In the genomic region with DNA sequence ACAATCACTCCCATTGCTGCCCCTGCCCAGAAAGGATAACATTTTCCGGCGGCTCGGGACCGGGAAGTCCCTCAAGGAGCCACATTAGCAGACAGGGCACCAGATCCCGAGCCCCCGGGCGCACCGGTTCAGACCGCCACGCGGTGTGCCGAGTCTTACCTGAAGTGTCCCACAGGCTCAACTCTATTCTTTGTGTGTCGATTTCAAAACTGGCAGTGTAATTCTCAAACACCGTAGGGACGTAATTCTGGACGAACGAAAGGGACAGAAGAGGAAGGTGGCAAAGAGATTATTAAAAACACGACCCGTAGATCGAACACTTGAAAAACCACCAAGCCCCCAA, we compare ENCODE assay signal across 9 mouse cellular contexts. TPM values are rescaled to one million over a fixed set of nuclear protein-coding genes. Genes with fewer than 3 reads are reported as not detected.
A peak's percentile ranks its signal among the peaks of the same experiment; 100 is the strongest.
DNase-seq lines count a peak whose midpoint lies in the region; ATAC-seq and TF ChIP-seq lines count a peak whose summit lies in the region.
"Had no signal": no experiment of that assay in that cellular context is flagged by ENCODE, and none has a peak within 500 bp of the region (broad histone marks: within the 10 kb centered on the region; RNA-seq: fewer than 3 reads in every experiment).

No protein-coding gene starts in this region.

- peak; percentile 22 for ATAC-seq in kidney, embryonic 14.5 days (ENCODE audit: low FRiP score, low TSS enrichment)
- ATAC-seq in midbrain, embryonic 11.5 days (ENCODE audit: low FRiP score), result peak; percentile 17
- no peak for ATAC-seq in CD4-positive, CD25-positive, alpha-beta regulatory T cell, adult 4 months

- no peaks in the 10 kb centered on the region for H3K9me3 ChIP-seq in kidney, embryonic 14.5 days (ENCODE audit: control insufficient read depth, low read length)
- H3K9me3 ChIP-seq in hindbrain, embryonic 10.5 days, result no peaks in the 10 kb centered on the region
- H3K9me3 ChIP-seq in midbrain, embryonic 11.5 days (ENCODE audit: control insufficient read depth, low read length), result no peaks in the 10 kb centered on the region

- no peak for DNase-seq in kidney, postnatal 25 days
- no peak for DNase-seq in hindbrain, embryonic 10.5 days (ENCODE audit: low spot score)
- peak; percentile 96 for DNase-seq in midbrain, embryonic 11.5 days (ENCODE audit: low spot score, missing footprints)
- no peak for DNase-seq in frontal cortex, postnatal 25 days (ENCODE audit: low spot score in 2 of 2)
- no peak for DNase-seq in gastrocnemius, adult 8-10 months (ENCODE audit: low spot score in 2 of 2)

- under 1% methylated on average over 20 of the region's 20 CpGs for WGBS in kidney, embryonic 14.5 days
- WGBS in bone marrow, adult 2 months, result under 1% methylated on average over 20 of the region's 20 CpGs
- WGBS in hindbrain, embryonic 10.5 days, result under 1% methylated on average over 20 of the region's 20 CpGs
- WGBS in midbrain, embryonic 11.5 days, result under 1% methylated on average over 20 of the region's 20 CpGs

- no peaks in the 10 kb centered on the region for H3K27me3 ChIP-seq in kidney, embryonic 14.5 days (ENCODE audit: control insufficient read depth, insufficient read depth, low read length)
- H3K27me3 ChIP-seq in hindbrain, embryonic 10.5 days (ENCODE audit: insufficient read depth, poor library complexity, severe bottlenecking), result no peaks in the 10 kb centered on the region; the same call in 1 of the 2 replicates
- H3K27me3 ChIP-seq in midbrain, embryonic 11.5 days (ENCODE audit: control insufficient read depth, insufficient read depth, low read length), result no peaks in the 10 kb centered on the region
- H3K27me3 ChIP-seq: Patski had no signal

- peak overlapping the region; percentile 70 for H3K4me2 ChIP-seq in kidney, embryonic 14.5 days (replicated peaks; ENCODE audit: low read depth, low read length)
- H3K4me2 ChIP-seq in midbrain, embryonic 11.5 days, result peak overlapping the region; percentile 55

- no peak for TF ChIP-seq CTCF in bone marrow, adult 2 months (IDR thresholded peaks at IDR 0.05; ENCODE audit: control insufficient read depth, insufficient read depth, low read length)

- peak overlapping the region; percentile 89 for H3K4me3 ChIP-seq in kidney, embryonic 14.5 days (ENCODE audit: low read length)
- peak overlapping the region; percentile 76 for H3K4me3 ChIP-seq in bone marrow, adult 2 months (replicated peaks; ENCODE audit: control insufficient read depth, low read depth, low read length)
- peak overlapping the region; percentile 92 for H3K4me3 ChIP-seq in hindbrain, embryonic 10.5 days
- peak overlapping the region; percentile 98 for H3K4me3 ChIP-seq in midbrain, embryonic 11.5 days (ENCODE audit: low read depth, low read length)

- H3K4me1 ChIP-seq in kidney, embryonic 14.5 days (ENCODE audit: control insufficient read depth, insufficient read depth, low read length), result peaks cover 25% of the 10 kb centered on the region
- no peaks in the 10 kb centered on the region for H3K4me1 ChIP-seq in bone marrow, adult 2 months (ENCODE audit: control insufficient read depth, insufficient read depth, low read length)
- H3K4me1 ChIP-seq in hindbrain, embryonic 10.5 days (replicated peaks), result peaks cover 29% of the 10 kb centered on the region
- H3K4me1 ChIP-seq in midbrain, embryonic 11.5 days (ENCODE audit: control insufficient read depth, insufficient read depth, low read length), result peaks cover 14% of the 10 kb centered on the region

- no peak for TF ChIP-seq POLR2A in bone marrow, adult 2 months (IDR thresholded peaks at IDR 0.05; ENCODE audit: borderline replicate concordance, control insufficient read depth, low read depth, low read length)

- peak overlapping the region; percentile 89 for H3K9ac ChIP-seq in kidney, embryonic 14.5 days (ENCODE audit: low read depth, low read length)
- peak overlapping the region; percentile 99 for H3K9ac ChIP-seq in midbrain, embryonic 11.5 days (ENCODE audit: low read length)

- peak overlapping the region; percentile 90 for H3K27ac ChIP-seq in kidney, embryonic 14.5 days (ENCODE audit: low read depth, low read length)
- H3K27ac ChIP-seq in bone marrow, adult 2 months (ENCODE audit: control insufficient read depth, insufficient read depth, low read depth, low read length, poor library complexity), result peak overlapping the region; percentile 33; the same call in 1 of the 2 replicates
- H3K27ac ChIP-seq in hindbrain, embryonic 10.5 days, result peak overlapping the region; percentile 99
- peak overlapping the region; percentile 89 for H3K27ac ChIP-seq in midbrain, embryonic 11.5 days (ENCODE audit: low read depth, low read length)

- H3K36me3 ChIP-seq in kidney, embryonic 14.5 days (ENCODE audit: control insufficient read depth, insufficient read depth, low read length), result peaks cover 5% of the 10 kb centered on the region; the same call in 1 of the 2 replicates
- peaks cover 35% of the 10 kb centered on the region for H3K36me3 ChIP-seq in hindbrain, embryonic 10.5 days
- no peaks in the 10 kb centered on the region for H3K36me3 ChIP-seq in midbrain, embryonic 11.5 days (ENCODE audit: control insufficient read depth, insufficient read depth, low read length)

RNA-seq across cellular contexts. Expression of a gene that starts 0.9 kb away (rescaled TPM):
- polyA plus RNA-seq in kidney, embryonic 14.5 days (2014; fragmentation: Nextera tagmentation; extraction: Ambion mirVana), result 23.8 and 41.5 TPM in 2 replicates
- 4.2 and 9.9 TPM in 2 replicates for polyA plus RNA-seq in bone marrow, adult 2 months (2011; ENCODE audit: insufficient read depth, insufficient read length, low replicate concordance, missing spikeins)
- 154 and 217 TPM in 2 replicates for polyA plus RNA-seq in hindbrain, embryonic 10.5 days (2016; fragmentation: Nextera tagmentation; extraction: Ambion mirVana)
- 338 and 393 TPM in 2 replicates for polyA plus RNA-seq in midbrain, embryonic 11.5 days (2014; fragmentation: Nextera tagmentation; extraction: Ambion mirVana)
- total RNA-seq in gastrocnemius, adult 8-10 months (2022), result 1 to 10 TPM; 3.2 to 4.5 (median 3.5) TPM
- under 1 TPM; 0.28 to 0.63 TPM for polyA plus RNA-seq in CD4-positive, CD25-positive, alpha-beta regulatory T cell, adult 4 months (2017; shearing (Covaris generic))

Comparison
In these comparisons a context has a peak if more than half of its experiments do, and no peak if none do; other contexts are left out.
1. H3K27ac ChIP-seq: peak in every context shown above with its lines; median percentile 99 in hindbrain, embryonic 10.5 days; 90 in kidney, embryonic 14.5 days; 89 in midbrain, embryonic 11.5 days; 33 in bone marrow, adult 2 months.